In genomic region chr9:70003516-70003915, GRCm38 (mm10) we compare ENCODE assay signal across 33 mouse cellular contexts. TPM values are rescaled to one million over a fixed set of nuclear protein-coding genes. Genes with fewer than 3 reads are reported as not detected.
"Had no signal": no experiment of that assay in that cellular context is flagged by ENCODE, and none has a peak within 500 bp of the region (broad histone marks: within the 10 kb centered on the region; RNA-seq: fewer than 3 reads in every experiment).

No protein-coding gene starts in this region.

- H3K9me3 ChIP-seq: heart, embryonic 10.5 days; heart, embryonic 12.5 days; hindbrain, embryonic 10.5 days; hindbrain, embryonic 12.5 days; intestine, embryonic 15.5 days; limb, embryonic 10.5 days; limb, embryonic 12.5 days had no signal

- H3K4me2 ChIP-seq: heart, embryonic 12.5 days; hindbrain, embryonic 12.5 days; hindbrain, embryonic 14.5 days; intestine, embryonic 15.5 days; limb, embryonic 12.5 days had no signal

- H3K4me1 ChIP-seq: heart, embryonic 10.5 days; heart, embryonic 12.5 days; hindbrain, embryonic 10.5 days; hindbrain, embryonic 12.5 days; intestine, embryonic 15.5 days; limb, embryonic 10.5 days; limb, embryonic 12.5 days had no signal

- H3K9ac ChIP-seq: heart, embryonic 12.5 days; hindbrain, embryonic 12.5 days; hindbrain, embryonic 14.5 days; intestine, embryonic 15.5 days; limb, embryonic 12.5 days had no signal

- H3K4me3 ChIP-seq: gastrocnemius, adult 2 months; heart, adult 2 months; heart, embryonic 10.5 days; heart, embryonic 12.5 days; hindbrain, embryonic 10.5 days; hindbrain, embryonic 12.5 days; intestine, embryonic 15.5 days; layer of hippocampus, adult 2 months; left cerebral cortex, adult 2 months; limb, embryonic 10.5 days; limb, embryonic 12.5 days had no signal

- DNase-seq: gastrocnemius, adult 2 months; gastrocnemius, postnatal 10 days; gastrocnemius, postnatal 25 days; heart, adult 2 months; heart, postnatal 10 days; heart, postnatal 4 days; kidney, adult 18-20 months; kidney, adult 8-10 months; kidney, postnatal 10 days; kidney, postnatal 25 days; kidney, postnatal 4 days had no signal

- H3K27me3 ChIP-seq: heart, embryonic 12.5 days; hindbrain, embryonic 12.5 days; intestine, embryonic 15.5 days; limb, embryonic 12.5 days had no signal

- ATAC-seq: forebrain, embryonic 16.5 days; hindbrain, embryonic 16.5 days; inflammation-experienced regulatory T-cells, adult 6 months; intestine, embryonic 15.5 days; intestine, postnatal 0 days had no signal

- H3K27ac ChIP-seq: gastrocnemius, adult 2 months; heart, adult 2 months; heart, embryonic 10.5 days; hindbrain, embryonic 10.5 days; hindbrain, embryonic 12.5 days; hindbrain, embryonic 14.5 days; intestine, embryonic 15.5 days; layer of hippocampus, adult 2 months; left cerebral cortex, adult 2 months; limb, embryonic 10.5 days; limb, embryonic 12.5 days had no signal

RNA-seq across cellular contexts. Expression of gene Gcnt3, which starts 34.4 kb away (rescaled TPM):
- total RNA-seq: gastrocnemius, adult 2 months; gastrocnemius, postnatal 10 days; gastrocnemius, postnatal 25 days; gastrocnemius, postnatal 4 days; granulocyte monocyte progenitor cell, adult 5-6 weeks; heart, adult 2 months; heart, postnatal 10 days; heart, postnatal 4 days; layer of hippocampus, adult 2 months; layer of hippocampus, postnatal 10 days; layer of hippocampus, postnatal 25 days; left cerebral cortex, adult 2 months; left cerebral cortex, postnatal 14 days; left cerebral cortex, postnatal 36 days had no signal
- polyA plus RNA-seq: forebrain, embryonic 16.5 days; frontal cortex, adult 2 months; heart, adult 2 months; heart, embryonic 10.5 days; heart, embryonic 12.5 days; heart, embryonic 14.5 days; hindbrain, embryonic 10.5 days; hindbrain, embryonic 12.5 days; hindbrain, embryonic 14.5 days; hindbrain, embryonic 16.5 days; inflammation-experienced regulatory T-cells, adult 6 months; limb, embryonic 10.5 days; limb, embryonic 12.5 days had no signal
